Mouse (Mus musculus) ES-Bruce4 (cell line): ENCODE measurements around the gene Ulk4.

ENCODE experiments used
- CTCF ChIP-seq: IDR thresholded peaks from one replicate; pipeline ENCODE4 v1.8.1; 2011; ENCODE audit warnings: low read depth, low read length
- EP300 ChIP-seq: IDR thresholded peaks from 2 replicates; pipeline ENCODE4 v1.6.1; 2011; ENCODE audit warnings: low read depth, low read length; ENCODE audit not compliant: insufficient read depth
- POLR2A ChIP-seq: IDR thresholded peaks from one replicate; pipeline ENCODE4 v1.8.1; 2011; ENCODE audit warnings: low read length; ENCODE audit not compliant: insufficient read depth

DNA sequence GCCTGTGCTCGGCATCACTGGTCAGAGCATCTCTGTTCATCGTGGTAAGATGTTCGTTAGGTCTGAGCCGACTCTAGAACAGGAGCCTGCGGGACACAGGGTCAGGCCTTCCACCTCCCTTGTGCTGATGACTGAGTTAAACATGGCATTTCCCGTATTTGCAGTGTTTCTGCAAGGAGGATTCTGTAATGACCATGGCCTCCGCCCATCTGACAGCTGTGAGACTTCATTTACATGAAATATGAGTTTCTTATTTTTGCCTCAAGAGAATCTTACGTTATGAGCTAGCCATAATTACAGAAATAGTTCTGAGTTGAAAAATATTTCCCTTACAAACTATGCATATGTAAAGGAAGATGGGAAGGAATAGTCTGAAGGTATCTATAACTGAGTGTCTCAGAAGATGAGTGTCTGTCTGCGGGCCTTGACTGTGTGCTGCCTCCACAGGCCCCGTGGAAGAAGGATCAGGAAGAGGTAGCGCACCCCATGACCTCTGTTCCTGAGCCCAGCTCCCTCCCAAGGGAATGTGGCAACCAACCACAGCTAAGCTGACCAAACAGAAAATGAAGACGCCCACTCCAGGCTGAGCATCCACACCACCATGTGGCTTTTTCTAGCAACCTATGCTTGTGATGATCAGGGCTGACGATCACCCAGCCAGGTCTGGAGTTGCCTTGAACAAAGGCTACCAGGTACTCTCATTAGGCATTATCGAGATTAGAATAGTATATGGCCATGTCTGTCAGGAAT, 212.2 kb downstream of the Ulk4 start:
- no peak for TF ChIP-seq EP300
- TF ChIP-seq CTCF, result no peak
- no peak for TF ChIP-seq POLR2A
